Mouse (Mus musculus): ENCODE measurements around the gene Txndc11. TPM values are rescaled to one million over a fixed set of nuclear protein-coding genes. Genes with fewer than 3 reads are reported as not detected.

The Txndc11 gene
- total RNA-seq, 2 experiments from 2014 or later = 21.2 to 27.1 TPM

- ATAC-seq (replicated peaks; ENCODE audit: low FRiP score, low TSS enrichment, poor library complexity, severe bottlenecking) = no peak
These were observed 65.8 kb downstream of the Txndc11 start for GRCm38 (mm10) chr16:11068666-11069065.

- ATAC-seq (replicated peaks; ENCODE audit: low FRiP score, low TSS enrichment, poor library complexity, severe bottlenecking) = no peak
These were observed 67.6 kb downstream of the Txndc11 start for GRCm38 (mm10) chr16:11066833-11067191.

GRCm38 (mm10) chr16:11066029-11066832 is 68.2 kb downstream of the Txndc11 start, which contains the start of gene Litaf:
TSS of gene Litaf (minus strand) at chr16:11066157.
- peak; percentile 98 for ATAC-seq (replicated peaks; ENCODE audit: low FRiP score, low TSS enrichment, poor library complexity, severe bottlenecking)

- ATAC-seq (replicated peaks; ENCODE audit: low FRiP score, low TSS enrichment, poor library complexity, severe bottlenecking) = no peak
These were observed 69.0 kb downstream of the Txndc11 start for GRCm38 (mm10) chr16:11065431-11065830.

- no peak for ATAC-seq (replicated peaks; ENCODE audit: low FRiP score, low TSS enrichment, poor library complexity, severe bottlenecking)
These were observed 69.7 kb downstream of the Txndc11 start for GRCm38 (mm10) chr16:11064742-11065141.

- ATAC-seq (replicated peaks; ENCODE audit: low FRiP score, low TSS enrichment, poor library complexity, severe bottlenecking) = no peak
These were observed 70.1 kb downstream of the Txndc11 start for GRCm38 (mm10) chr16:11064341-11064740.

GRCm38 (mm10) chr16:11062794-11063721 is 71.4 kb downstream of the Txndc11 start:
- ATAC-seq (replicated peaks; ENCODE audit: low FRiP score, low TSS enrichment, poor library complexity, severe bottlenecking) = peak; percentile 36; the same call in 1 of the 2 replicates

GRCm38 (mm10) chr16:11060645-11061044 is 73.8 kb downstream of the Txndc11 start, which contains the start of gene Snn:
TSS of gene Snn (plus strand) at chr16:11060945.
- ATAC-seq (replicated peaks; ENCODE audit: low FRiP score, low TSS enrichment, poor library complexity, severe bottlenecking) = no peak

GRCm38 (mm10) chr16:11055916-11056315 is 78.5 kb downstream of the Txndc11 start:
- ATAC-seq (replicated peaks; ENCODE audit: low FRiP score, low TSS enrichment, poor library complexity, severe bottlenecking) = no peak

GRCm38 (mm10) chr16:11054871-11055270 is 79.6 kb downstream of the Txndc11 start:
- 0 out of 2 replicates have a peak, but pooled peaks have one; percentile 17 for ATAC-seq (replicated peaks; ENCODE audit: low FRiP score, low TSS enrichment, poor library complexity, severe bottlenecking)

- ATAC-seq (replicated peaks; ENCODE audit: low FRiP score, low TSS enrichment, poor library complexity, severe bottlenecking) = no peak
These were observed 80.0 kb downstream of the Txndc11 start for GRCm38 (mm10) chr16:11054409-11054808.

GRCm38 (mm10) chr16:11051134-11051533 is 83.3 kb downstream of the Txndc11 start:
- no peak for ATAC-seq (replicated peaks; ENCODE audit: low FRiP score, low TSS enrichment, poor library complexity, severe bottlenecking)

- ATAC-seq (replicated peaks; ENCODE audit: low FRiP score, low TSS enrichment, poor library complexity, severe bottlenecking) = no peak
These were observed 84.2 kb downstream of the Txndc11 start for GRCm38 (mm10) chr16:11050226-11050625.

- ATAC-seq (replicated peaks; ENCODE audit: low FRiP score, low TSS enrichment, poor library complexity, severe bottlenecking) = no peak
These were observed 87.3 kb downstream of the Txndc11 start for GRCm38 (mm10) chr16:11047130-11047529.

GRCm38 (mm10) chr16:11046437-11046836 is 88.0 kb downstream of the Txndc11 start:
- no peak for ATAC-seq (replicated peaks; ENCODE audit: low FRiP score, low TSS enrichment, poor library complexity, severe bottlenecking)

- ATAC-seq (replicated peaks; ENCODE audit: low FRiP score, low TSS enrichment, poor library complexity, severe bottlenecking) = no peak
These were observed 91.2 kb downstream of the Txndc11 start for GRCm38 (mm10) chr16:11043239-11043638.

GRCm38 (mm10) chr16:11040603-11041002 is 93.8 kb downstream of the Txndc11 start:
- ATAC-seq (replicated peaks; ENCODE audit: low FRiP score, low TSS enrichment, poor library complexity, severe bottlenecking) = no peak

GRCm38 (mm10) chr16:11035790-11036431 is 98.5 kb downstream of the Txndc11 start:
- peak; percentile 87 for ATAC-seq (replicated peaks; ENCODE audit: low FRiP score, low TSS enrichment, poor library complexity, severe bottlenecking)

GRCm38 (mm10) chr16:11035273-11035672 is 99.2 kb downstream of the Txndc11 start:
- no peak for ATAC-seq (replicated peaks; ENCODE audit: low FRiP score, low TSS enrichment, poor library complexity, severe bottlenecking)

Measured in megakaryocyte-erythroid progenitor cell, adult 5-6 weeks (primary cell).